Mouse (Mus musculus) spleen, adult 12 weeks (tissue): ENCODE results near the gene Sp2.
A peak's percentile ranks its signal among the peaks of the same experiment; 100 is the strongest.

Experiments used
- DNase-seq: peaks from one replicate; pipeline ENCODE4 v3.0.0; 2022; ENCODE audit warnings: low spot score

The Sp2 gene

GRCm38 (mm10) chr11:96938426-96938800 is 44.3 kb downstream of the Sp2 start:
- no peak for DNase-seq

GRCm38 (mm10) chr11:96937549-96938425 is 45.0 kb downstream of the Sp2 start:
- no peak for DNase-seq

DNA sequence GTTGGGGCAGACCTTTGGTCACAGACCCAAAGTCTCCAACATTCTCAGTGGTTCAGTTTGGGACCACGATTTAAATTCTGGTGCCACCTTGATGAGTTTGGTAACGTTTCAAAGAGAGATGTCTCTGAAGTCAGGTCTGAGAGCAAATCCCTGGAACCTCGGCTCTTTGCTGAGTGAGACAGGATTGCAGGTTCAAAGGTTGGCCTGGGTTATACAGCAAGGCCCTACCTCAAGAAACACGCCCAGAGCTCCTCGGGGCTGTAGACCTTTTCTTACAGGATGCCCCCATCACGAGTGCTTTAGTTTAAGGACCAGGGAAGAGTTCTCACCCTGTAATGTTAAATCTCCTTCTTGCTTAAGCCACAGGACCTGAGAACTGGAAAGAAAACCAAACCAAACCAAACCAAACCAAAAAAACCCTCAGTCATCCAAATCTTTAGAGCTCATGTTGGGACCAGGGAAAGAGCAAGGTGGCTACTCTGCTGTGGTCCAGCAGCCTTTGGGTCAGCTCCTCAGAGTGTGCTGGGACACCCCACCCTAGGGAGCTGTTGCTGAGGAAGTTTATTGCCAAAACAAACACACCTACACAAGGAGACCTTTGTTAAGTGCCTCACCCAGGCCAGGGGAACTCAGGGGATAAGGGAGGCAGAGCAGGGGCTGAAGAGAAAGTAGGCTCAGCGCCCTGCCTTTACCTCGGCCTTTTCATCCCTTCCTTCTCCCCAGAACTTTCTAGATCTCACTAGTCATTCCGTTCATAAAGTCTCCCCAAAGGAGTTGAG is 46.7 kb downstream of the Sp2 start:
- DNase-seq: no peak

- DNase-seq: no peak
Measured at GRCm38 (mm10) chr11:96934921-96935356, 47.8 kb downstream of the Sp2 start.

- no peak for DNase-seq
Measured at GRCm38 (mm10) chr11:96933562-96934276, 49.0 kb downstream of the Sp2 start.

DNA sequence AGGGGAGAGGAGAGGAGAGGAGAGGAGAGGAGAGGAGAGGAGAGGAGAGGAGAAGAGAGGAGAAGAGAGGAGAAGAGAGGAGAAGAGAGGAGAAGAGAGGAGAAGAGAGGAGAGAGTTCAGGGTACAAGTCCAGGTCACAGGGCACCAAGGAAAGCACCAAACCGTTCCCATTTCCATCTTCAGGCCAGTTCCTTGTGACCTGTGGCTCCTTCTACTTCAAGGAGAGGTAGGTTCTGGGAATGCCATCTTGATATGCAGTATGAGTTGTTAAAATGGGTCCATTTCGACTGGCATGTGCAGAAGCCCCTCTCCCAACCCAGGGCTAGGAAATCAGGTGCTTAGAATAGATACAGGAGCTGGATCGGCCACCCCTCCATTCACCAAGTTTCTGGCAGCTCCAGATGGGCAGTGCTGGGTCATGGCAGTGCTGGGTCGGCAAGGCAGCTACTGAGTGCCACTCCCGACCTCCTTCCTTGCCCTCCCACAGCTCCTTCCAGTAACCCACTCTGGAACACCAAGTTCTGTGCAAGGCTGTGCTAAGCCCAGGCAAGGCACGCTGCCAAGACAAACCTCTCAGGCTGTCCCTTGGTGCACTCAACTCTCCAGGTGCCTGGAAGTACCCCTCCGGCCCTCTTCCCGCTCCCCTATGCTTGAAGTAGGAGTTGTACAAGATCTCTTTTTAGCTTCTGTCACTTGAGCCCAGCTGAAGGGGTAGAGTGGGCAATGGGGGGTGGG is 51.3 kb downstream of the Sp2 start:
- no peak for DNase-seq

DNA sequence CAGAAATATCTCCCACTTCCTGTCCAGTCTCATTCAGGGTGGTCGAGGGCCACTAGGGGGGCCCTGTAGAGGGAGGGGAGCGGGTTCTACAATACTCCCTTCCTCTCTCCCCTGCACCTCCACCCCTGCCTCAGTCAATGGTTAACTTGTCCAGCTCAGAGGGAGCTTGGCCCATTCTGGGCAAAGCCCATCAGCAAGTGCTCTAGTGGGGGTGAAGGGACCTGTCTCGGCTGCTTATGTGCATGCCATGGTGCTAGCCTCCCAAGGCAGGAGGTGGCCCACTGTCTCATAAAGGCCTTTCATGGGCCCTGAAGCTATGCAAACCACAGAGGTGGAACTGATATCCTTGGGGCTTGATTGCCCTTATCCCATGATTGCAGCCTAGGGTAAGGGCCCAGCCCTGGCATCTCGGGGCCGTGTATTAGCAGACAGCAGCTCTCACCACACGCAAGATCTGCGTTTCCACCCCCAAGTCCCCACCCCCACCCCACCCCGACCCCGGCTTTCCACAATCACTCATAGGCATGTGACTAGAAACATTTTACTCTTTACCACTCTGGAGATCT is 52.9 kb downstream of the Sp2 start:
- DNase-seq: no peak

GRCm38 (mm10) chr11:96929096-96929765 is 53.5 kb downstream of the Sp2 start:
- no peak for DNase-seq

- no peak for DNase-seq
Measured at GRCm38 (mm10) chr11:96928691-96929090, 54.1 kb downstream of the Sp2 start.

GRCm38 (mm10) chr11:96928088-96928487 is 54.7 kb downstream of the Sp2 start, which contains the start of gene Prr15l:
Prr15l (plus strand) TSS chr11:96928104.
- DNase-seq: no peak

DNA sequence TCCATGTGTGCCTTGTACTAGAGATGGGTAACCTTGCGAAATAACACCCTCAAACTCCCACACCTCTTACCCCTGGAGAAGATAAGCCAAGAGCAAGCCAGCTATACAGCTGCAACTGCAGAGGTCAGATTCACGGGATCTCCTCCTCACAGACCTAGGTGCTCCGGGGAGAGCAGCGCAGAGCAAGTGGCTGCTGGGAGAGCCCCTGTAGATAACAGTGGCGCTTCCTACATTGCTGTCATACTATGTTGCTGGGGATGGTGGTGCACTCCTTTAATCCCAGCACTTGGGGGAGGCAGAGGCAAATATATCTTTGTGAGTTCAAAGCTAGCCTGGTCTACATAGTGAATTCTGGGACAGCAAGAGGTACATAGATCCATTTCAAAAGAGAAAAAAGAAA is 56.2 kb downstream of the Sp2 start:
- no peak for DNase-seq

DNA sequence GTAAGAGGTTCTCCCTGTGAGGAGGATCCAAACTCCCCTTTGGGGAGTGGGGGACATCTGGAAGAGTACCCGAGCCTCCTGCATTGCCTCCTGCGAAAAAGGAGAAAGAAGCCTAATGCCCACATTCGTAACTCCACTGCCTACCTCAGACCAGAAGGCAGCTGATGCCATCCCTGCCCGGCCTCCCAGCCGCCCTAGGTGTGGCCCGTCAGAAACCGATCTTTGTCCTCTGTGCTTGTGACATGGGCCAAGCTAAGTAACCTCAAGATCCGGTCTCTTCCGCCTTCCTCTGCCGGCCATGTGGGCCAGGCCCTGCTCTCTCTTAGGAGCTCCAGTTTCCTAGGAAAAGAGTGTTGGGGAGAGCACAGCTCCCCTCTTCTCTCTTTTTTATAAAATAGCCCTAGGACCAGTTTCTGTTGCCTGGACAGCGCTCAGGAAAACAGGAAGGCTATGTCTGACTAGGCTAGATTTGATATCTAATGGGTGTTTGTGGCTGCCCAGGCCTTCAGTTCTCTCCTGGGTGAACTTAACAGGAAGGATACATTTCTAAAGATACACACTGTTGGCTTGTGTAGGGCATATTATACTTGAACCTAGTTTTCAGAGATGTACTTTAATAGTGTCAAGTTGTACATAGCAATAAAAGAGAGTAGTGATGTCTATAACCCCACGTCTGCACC is 57.1 kb downstream of the Sp2 start:
- no peak for DNase-seq

DNA sequence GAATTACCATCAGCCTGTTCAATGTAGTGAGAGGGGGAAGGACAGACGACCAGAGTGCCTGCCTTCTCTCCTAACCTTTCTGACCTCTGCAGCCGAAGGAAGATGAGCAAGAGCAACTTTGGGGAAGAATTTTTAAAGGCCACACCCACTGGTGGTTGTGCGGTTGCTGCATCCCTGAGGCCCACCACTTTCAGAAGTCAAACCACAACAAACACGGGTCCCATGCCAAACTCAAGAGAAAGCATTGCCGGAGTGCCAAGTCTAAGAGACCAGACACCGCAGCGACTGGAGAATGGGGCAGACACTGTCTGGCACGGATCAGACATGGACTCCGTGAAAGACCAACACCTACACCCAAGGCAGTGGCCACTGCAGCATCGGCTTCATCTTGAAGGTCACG is 57.9 kb downstream of the Sp2 start:
- DNase-seq: no peak

DNA sequence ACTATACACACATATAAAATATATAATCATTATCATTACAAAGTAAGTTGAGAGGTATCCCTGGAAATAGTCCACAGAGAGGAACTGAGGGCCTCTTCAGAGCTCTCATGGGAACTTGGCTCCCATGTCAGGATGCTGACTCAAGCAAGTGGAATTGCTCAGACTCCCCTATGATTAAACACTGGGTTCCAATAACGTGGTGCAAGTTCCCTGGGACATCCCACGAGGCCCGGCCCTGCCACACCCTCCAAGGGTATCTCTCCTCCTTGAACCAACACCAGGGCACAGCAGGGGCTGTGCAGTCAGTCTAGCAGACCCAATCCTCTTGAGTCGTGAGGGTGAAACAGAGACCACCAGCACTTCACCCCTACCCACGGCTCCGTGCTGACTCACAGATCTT is 63.8 kb downstream of the Sp2 start:
- DNase-seq: no peak

GRCm38 (mm10) chr11:96917415-96917814 is 65.3 kb downstream of the Sp2 start:
- peak; percentile 57 for DNase-seq

- DNase-seq: no peak
Measured at GRCm38 (mm10) chr11:96916885-96917396, 65.8 kb downstream of the Sp2 start.

DNA sequence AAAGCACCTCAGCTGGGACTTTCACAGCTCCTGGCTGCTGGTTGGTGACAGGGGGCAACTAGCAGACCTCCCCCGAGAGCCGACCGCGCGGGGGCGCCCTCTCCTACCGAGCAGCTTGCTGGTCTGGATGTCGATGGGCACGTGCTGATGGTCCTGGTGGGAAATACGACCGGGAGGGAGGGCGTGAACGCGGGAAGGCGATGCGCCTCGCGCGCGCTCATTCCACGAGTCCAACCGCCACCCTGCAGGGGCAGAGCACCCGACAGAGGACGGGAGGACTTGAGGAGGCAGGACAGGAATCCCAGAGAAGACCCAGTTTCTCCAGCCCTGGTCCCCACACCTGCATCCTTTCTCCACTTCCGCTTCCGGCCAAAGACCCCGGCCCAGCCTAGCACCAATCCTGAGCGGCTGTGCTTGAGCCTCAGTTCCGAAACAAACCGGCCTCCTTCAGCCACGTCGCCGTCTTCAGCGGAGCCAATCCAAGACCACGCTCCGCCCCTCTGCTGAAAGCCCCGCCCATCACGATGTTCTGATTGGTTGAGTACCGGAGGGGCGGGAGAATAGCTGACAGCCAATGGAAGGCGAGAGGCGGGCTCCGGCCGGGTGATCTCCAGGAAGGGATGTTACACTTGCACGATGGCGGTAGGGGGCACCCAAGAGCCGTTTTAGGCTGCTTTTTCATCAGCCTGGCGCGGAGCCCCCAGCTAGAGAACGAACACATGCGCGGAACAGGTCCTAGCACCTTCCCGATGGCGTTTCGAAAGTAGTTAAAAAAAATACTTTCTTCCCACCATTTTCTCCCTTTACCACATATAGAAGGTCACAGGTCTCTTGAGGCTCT is 66.5 kb downstream of the Sp2 start, which contains the start of gene Cdk5rap3:
TSS of gene Cdk5rap3 (minus strand) at position 453 of the 841 bp plus-strand sequence.
- peak; percentile 100 for DNase-seq

DNA sequence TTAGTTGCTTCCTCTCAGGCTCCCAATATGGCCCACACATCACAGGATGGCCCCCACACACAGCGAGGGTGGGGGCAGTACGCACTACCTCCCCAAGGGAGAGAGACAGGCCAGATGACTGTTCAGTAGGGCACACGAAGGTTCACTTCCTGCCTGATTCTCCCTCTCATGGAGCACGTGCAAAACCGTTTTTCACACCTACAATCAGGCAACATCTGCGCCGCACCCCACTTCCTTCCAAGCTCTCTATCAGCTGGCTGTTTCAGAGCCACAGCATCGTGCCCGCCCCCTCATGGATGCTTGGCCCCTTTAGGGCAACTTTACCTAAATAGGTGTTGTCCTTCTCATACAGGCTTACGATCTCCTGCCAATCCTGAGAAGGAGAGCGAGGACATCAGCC is 70.1 kb downstream of the Sp2 start:
- DNase-seq: no peak

GRCm38 (mm10) chr11:96910003-96910402 is 72.8 kb downstream of the Sp2 start:
- peak; percentile 49 for DNase-seq
